Mouse (Mus musculus) left cerebral cortex, adult 9 months (tissue): ENCODE data around the gene Lefty1.
"Not testable (repeated sequence)": the region's sequence is repeated elsewhere in the genome, so short reads cannot be mapped to it uniquely, and the experiment has no call there.

Experiments used
- DNase-seq, 2 experiments: peaks; one replicate each; pipeline ENCODE4 v3.0.0; 2022; ENCODE audit warnings: low spot score in 2 of 2

Lefty1 gene

GRCm38 (mm10) chr1:180934467-180935419 is at the start of gene Lefty1:
TSS of gene Lefty1 (plus strand) at chr1:180935022.
- no peak for DNase-seq

GRCm38 (mm10) chr1:180888556-180889042 is 46.2 kb upstream of the Lefty1 start:
- no peak for DNase-seq

DNA sequence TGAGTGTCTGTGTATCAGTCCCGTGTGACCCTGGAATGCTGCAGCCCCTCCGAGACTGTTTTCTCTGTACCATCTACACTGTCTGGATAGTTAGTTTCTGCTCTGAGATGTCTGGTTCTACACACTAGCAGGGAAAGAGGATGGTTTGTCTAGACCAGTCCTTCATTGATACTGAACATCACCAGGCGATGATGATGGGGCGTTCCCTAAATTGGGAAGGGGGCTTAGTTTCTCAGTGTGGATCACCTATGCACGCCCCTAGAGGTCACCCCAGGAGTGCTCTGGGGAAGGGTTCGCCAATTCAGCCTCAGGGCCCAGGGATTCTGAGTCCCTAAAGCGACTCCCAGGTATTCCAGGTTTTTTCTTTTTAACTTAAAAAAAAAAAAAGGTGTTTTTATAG is 45.6 kb upstream of the Lefty1 start:
- DNase-seq: no peak

DNA sequence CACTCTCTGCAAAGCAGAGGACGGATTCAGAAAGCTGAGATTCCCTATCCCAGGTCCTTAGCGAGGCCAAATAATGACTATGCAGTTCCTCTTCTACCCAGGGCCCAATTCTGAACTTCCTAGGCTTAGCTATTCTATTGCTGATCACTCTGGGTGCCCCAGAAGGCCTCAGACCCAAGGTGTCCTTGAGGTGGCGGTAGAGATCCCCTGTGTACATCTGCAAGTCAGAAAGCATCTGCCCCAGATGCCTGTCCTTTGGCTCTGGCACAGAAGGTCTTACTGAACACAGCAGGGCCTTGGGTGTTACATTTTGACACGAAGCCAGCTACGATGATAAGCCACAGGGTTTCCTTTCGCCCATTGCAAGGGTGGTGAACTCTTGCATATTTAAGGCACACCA is 45.0 kb upstream of the Lefty1 start:
- DNase-seq: no peak

- no peak for DNase-seq
Measured at GRCm38 (mm10) chr1:180892808-180893207, 42.0 kb upstream of the Lefty1 start, which contains the start of gene Lefty2. TSS of gene Lefty2 (plus strand) at chr1:180893108.

- DNase-seq: not testable (repeated sequence)
Measured at GRCm38 (mm10) chr1:180894088-180894987, 40.5 kb upstream of the Lefty1 start.

DNA sequence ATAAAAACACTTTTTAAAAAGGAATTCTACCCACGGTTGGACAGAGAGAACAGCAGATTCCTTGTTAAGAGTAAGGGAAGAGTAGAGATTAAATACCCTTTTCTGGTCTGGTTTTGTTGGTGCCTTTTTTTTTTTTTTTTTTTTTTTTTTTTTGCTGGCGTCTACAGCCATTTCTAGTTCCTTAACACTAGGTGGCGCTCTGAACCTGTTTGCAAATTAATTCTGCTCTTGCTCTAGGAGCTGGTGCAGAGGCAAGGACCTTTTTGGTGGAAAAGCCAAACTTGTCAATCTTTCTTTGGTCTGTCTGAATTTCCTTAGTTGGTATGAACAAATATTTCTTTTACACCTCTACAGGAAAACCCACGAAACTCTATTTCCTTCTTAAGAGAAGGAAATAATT is 33.7 kb upstream of the Lefty1 start:
- no peak for DNase-seq

DNA sequence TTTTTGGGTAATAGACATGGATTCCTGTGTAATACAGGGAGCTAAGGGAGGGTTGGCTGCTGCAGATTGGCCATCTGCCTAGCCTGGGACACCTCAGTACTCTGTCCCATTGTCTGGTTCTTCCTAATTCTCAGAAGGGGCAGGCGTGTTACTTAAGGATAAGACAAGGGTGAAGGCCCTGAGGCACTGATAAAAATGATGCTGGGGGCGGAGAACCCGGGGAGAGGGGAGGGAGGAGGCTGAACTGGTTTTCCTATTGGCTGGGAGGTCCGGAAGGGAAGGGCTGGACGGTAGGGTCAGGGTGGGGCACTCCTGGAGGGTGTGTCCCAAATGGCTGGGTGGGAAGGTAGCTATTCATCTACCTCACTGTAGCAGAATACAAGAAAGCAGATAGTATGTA is 31.9 kb upstream of the Lefty1 start:
- DNase-seq: no peak

DNA sequence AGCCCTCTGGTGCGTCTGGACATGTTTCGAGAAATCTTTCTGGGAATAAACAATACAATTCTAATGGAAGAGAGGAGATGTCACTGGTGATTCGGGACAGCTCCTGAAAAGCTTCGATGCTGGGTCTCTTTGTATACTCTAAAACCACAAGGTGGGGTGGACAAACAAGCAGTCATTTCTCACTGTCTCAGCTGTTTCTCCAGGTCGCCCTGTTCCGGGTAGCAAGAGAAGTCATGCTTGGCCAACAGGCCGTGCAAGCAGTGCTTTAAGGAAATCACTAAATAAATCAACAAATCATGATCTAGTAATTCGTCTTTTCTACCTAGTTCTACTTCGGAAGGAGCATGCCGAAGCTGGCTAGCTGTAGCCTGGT is 31.2 kb upstream of the Lefty1 start:
- DNase-seq: peak in 1 of 2 experiments; percentile 13

DNA sequence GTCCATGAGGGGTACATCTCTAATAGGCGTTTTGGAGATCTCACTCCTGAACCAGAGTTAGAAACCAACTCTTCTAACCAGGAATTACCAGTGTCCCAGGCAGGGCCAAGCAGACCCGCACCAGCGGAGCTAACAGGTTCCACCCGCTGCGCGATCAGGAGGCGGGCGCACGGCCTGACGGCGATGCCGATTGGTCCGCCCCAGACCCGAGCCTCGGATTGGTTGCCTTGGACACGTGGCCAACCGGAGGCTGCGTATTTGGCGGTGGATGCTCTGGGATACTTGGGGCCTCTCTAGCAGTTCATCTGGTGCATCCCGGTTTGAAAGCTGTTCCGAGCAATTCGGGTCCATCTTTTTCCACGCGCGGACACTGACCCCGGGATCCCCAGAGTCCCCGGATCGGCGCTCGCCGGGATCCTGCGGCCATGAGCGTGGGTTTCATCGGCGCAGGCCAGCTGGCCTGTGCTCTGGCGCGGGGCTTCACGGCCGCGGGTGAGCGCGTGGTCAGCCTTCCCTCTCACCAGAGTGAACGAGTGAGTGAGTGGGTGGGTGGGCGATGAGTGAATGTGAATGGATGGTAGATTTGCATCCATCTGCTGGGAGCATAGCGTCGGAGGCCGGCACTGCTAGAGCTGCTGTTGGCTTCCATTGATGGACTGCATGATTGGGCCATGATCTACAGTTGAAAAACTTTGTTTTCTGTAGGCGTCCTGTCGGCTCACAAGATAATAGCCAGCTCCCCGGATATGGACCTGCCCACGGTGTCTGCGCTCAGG is 30.6 kb upstream of the Lefty1 start, which contains the start of gene Pycr2:
Gene Pycr2, plus strand, starts transcription at position 255 of the 776 bp plus-strand sequence.
- peak; percentile 81 to 95 for DNase-seq

- no peak for DNase-seq
Measured at GRCm38 (mm10) chr1:180904815-180905080, 30.1 kb upstream of the Lefty1 start.

DNA sequence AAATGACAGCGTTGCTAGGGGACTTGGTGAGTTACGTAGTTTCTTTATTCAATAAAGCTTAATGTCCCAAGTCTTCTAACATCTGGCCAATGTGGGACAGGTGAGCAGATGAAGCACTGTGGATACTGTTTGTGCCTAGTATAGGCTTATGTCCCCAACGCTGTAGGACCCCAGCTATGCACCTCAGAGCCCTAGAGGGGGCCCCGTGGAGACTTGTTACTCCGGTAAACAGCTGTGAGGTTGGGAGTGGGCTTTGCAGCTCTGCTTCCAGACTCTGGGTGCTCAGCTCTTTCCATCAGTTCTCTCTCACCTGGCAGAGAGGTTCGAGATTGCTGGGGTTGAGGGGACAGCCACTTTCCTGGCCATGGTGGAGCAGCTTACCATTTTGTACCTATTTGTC is 29.5 kb upstream of the Lefty1 start:
- no peak for DNase-seq

GRCm38 (mm10) chr1:180905876-180906275 is 28.9 kb upstream of the Lefty1 start:
- no peak for DNase-seq

- DNase-seq: no peak
Measured at GRCm38 (mm10) chr1:180906461-180907147, 28.2 kb upstream of the Lefty1 start.

- no peak for DNase-seq
Measured at GRCm38 (mm10) chr1:180911138-180911537, 23.7 kb upstream of the Lefty1 start.

DNA sequence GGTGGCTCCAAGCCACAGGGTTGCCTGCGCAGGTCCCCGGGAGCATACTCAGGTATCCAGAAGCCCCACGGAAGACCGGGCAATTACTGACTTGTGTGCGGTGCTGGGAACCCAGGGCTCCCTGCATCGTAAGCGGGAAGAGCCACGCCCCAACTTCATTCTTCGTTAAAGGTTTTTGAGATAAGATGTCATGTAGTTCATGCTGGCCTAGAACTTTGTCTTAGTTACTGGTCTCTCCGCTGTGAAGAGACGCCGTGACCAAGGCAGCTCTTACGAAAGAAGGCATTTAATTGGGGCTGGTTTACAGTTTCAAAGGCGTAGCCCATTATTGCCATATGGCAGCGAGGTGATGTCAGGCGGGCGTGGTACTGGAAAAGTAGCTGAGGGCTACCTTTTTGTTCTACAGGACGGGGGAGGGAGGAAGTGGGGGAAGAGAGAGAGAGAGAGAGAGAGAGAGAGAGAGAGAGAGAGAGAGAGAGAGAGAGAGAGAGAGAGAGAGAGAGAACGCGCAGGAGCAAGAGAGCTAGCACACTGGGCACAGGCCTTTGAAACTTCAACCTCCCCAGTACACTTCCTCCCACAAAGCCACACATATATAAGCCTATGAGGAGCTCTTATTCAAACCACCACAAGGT is 23.1 kb upstream of the Lefty1 start:
- DNase-seq: no peak

DNA sequence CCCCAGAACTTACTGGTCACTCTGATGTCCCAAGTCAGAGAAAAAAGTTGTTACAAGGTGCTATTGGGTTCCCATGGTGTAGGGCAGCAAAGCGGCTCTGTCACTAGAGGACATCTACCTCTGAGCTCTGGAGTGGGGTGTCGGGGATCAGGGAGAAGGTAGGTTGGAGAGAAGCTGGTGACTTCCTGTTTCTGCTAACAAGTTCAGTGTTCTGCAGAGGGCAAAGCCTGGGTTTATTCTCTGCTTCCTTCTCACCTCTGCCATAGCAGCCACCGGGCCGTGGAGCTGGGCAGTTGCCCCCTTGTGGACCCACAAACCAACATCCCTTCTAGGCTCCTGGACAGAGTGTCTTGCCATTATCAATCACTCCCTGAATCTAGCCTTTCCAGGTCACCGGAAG is 22.0 kb upstream of the Lefty1 start:
- DNase-seq: no peak

DNA sequence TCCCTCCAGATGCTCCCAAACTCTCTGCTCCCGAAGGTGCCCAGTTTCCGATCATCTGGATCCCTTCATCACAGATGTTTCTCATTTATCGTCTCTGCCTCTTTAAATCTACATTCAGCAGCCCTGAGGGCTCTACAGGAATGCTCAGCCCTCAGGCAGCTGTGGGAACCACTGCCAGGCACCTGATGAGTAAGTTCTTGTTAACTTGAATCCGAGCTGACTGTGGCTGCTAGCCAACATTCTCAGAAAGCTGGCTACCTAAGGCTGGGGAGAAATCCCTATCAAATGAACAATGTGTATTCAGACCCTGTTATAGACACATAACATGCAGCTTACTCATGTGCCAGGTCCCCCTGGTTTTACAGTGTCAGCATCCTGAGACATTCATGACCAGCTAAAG is 21.0 kb upstream of the Lefty1 start:
- DNase-seq: no peak

- DNase-seq: no peak
Measured at GRCm38 (mm10) chr1:180916425-180916824, 18.4 kb upstream of the Lefty1 start.

DNA sequence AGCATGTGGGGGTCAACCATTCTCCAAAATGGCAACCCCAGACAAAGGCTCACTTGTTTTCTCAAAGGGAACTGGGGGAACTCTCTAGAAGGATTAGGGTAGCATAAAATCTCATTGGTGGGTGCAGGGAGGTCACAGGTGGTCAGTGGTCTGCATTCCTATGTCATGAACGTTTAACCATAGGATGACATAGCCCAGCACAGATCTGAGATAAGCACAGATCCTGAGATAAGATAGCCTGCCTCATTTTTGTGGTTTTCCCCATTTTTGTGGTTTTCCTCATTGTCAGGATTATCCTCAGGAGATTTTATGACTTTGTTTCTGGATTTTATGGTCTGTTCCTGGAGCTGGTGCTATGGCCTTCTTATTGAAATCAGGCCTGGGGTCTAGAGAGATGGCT is 17.8 kb upstream of the Lefty1 start:
- DNase-seq: no peak

- DNase-seq: no peak
Measured at GRCm38 (mm10) chr1:180919686-180920085, 15.1 kb upstream of the Lefty1 start.
